Mouse (Mus musculus) G1E (cell line): ENCODE data around the gene Ttc3. TPM values are rescaled to one million over a fixed set of nuclear protein-coding genes. Genes with fewer than 3 reads are reported as not detected.

Source experiments
- ATAC-seq: 2 replicates; pipeline ENCODE4 v1.8.0; 2016; ENCODE audit warnings: mild to moderate bottlenecking; ENCODE audit not compliant: insufficient number of reproducible peaks, poor library complexity, low FRiP score, severe bottlenecking; ENCODE audit errors: extremely low read depth
- DNase-seq: peaks from one replicate; pipeline ENCODE4 v3.0.0; 2012; ENCODE audit warnings: low spot score
- H3K27me3 ChIP-seq: 2 replicates; pipeline ENCODE4 v1.6.1; 2012; ENCODE audit warnings: mild to moderate bottlenecking, low read length, inconsistent platforms; ENCODE audit not compliant: insufficient read depth
- H3K36me3 ChIP-seq: replicated peaks from 2 replicates; pipeline ENCODE3; 2012; ENCODE audit warnings: mild to moderate bottlenecking, inconsistent platforms
- H3K4me1 ChIP-seq: 2 replicates; pipeline ENCODE4 v1.6.1; 2012; ENCODE audit warnings: low read depth, low read length, inconsistent platforms, mixed read lengths; ENCODE audit not compliant: insufficient read depth
- H3K4me3 ChIP-seq: 2 replicates; pipeline ENCODE4 v1.5.1; 2012; ENCODE audit warnings: low read depth, mild to moderate bottlenecking, inconsistent platforms, low read length, moderate library complexity, mixed read lengths
- H3K9me3 ChIP-seq: replicated peaks from 2 replicates; pipeline ENCODE4 v1.6.1; 2012; ENCODE audit warnings: inconsistent platforms
- CTCF ChIP-seq: IDR thresholded peaks from 2 replicates; pipeline ENCODE4 v1.5.1; 2012; ENCODE audit warnings: low read depth, low read length, inconsistent platforms, mixed read lengths
- GATA1 ChIP-seq: IDR thresholded peaks from 2 replicates; pipeline ENCODE4 v1.6.1; 2012; ENCODE audit warnings: borderline replicate concordance, low read length, inconsistent platforms, mixed read lengths
- GATA2 ChIP-seq: IDR thresholded peaks from 2 replicates; pipeline ENCODE4 v1.6.1; 2012; ENCODE audit warnings: low read depth, low read length, inconsistent platforms, borderline replicate concordance
- POLR2AphosphoS5 ChIP-seq: IDR thresholded peaks from 2 replicates; pipeline ENCODE4 v1.6.1; 2012; ENCODE audit warnings: low read depth, low read length, inconsistent platforms; ENCODE audit not compliant: insufficient replicate concordance
- TAL1 ChIP-seq: conservative IDR thresholded peaks from 2 replicates; pipeline ENCODE4 v1.6.1; 2012; ENCODE audit warnings: low read depth, low read length, inconsistent platforms, mixed read lengths
- polyA plus RNA-seq: library from polyadenylated mRNA; stranded (reverse); fragments of >175 nt; gene quantifications from 2 replicates; pipeline ENCODE4 v1.2.3, GENCODE M21; 2012
- total RNA-seq, 2 experiments: library from RNA; stranded (forward) in 1 of 2; stranded (reverse) in 1 of 2; fragments of 200-1000 nt in 1 of 2; fragments of >200 nt in 1 of 2; fragmentation: Nextera tagmentation in 1 of 2; gene quantifications; 2 replicates each; pipeline ENCODE4 v1.2.3; 2014 to 2017

Ttc3 gene
- total RNA-seq (2014; fragmentation: Nextera tagmentation), result 138 and 164 TPM in 2 replicates
- 61.3 and 135 TPM in 2 replicates for total RNA-seq (2017)
- 4.1 and 5.0 TPM in 2 replicates for polyA plus RNA-seq

DNA sequence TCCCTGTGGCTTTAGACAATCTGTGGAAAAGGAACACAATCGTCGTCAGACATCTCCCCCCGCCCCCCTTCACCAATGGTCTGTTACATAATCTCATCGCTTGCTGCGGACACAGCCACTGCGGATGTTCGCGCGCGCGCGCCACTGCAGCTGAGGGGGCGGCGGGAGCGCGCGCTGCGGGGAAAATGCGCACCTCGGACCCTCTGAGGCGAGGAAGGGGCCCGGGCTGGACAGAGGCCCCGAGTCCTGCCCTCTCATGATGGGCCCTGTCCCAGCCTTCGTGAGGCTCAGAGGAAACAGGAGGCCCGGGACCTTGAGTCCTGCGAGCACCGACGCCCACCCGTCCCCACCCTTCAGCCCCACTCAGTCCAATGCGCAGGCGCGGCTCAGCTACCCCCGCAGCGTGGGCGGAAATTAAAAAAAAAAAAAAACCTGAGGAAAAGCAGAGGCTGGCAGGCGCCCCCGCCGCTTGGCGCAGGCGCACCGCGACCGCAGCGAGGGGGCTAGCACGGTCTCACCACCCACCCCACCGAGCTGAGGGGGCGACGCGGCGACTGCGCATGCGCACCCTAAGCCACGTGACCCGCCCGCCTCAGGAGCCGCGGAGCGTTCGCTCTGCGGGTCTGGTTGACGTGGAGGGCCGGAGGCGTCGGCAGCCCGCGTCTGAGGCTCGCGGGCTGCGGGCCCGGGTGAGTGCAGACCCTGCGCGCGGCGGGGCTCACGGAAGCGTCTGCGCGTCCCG, at the start of gene Ttc3:
Gene Ttc3 (plus strand): TSS at position 446 of the 742 bp plus-strand sequence.
- peak; percentile 90 for DNase-seq
- H3K9me3 ChIP-seq, result no peaks in the 10 kb centered on the region
- peaks cover 30% of the 10 kb centered on the region for H3K4me1 ChIP-seq
- peaks cover 7% of the 10 kb centered on the region for H3K36me3 ChIP-seq
- no peak for ATAC-seq
- H3K27me3 ChIP-seq, result no peaks in the 10 kb centered on the region
- H3K4me3 ChIP-seq, result peak within 1 kb of the TSS; percentile 93
- TF ChIP-seq CTCF (no peak), GATA1 (no peak), TAL1 (no peak), GATA2 (no peak), POLR2AphosphoS5 (no peak)

DNA sequence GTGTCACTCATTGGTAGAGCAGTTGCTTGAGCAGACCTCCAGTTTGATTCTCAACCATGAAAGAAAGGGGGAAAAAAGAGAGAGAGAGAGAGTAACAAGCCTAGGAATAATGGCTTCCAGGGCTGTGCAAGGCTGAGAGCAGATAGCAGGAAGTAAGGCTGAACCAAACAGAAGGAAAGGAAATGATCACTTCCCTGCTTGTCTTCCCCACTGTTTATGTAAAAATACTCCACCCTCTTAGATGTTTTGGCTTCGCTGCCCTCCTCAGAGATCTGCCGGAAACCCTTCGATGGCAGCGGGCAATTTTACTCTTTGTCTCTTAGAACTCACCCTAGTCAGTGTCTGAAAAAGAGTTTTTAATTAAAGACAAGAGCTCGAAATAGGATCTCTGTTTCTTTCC, 46.7 kb upstream of the Ttc3 start:
- no peak for ATAC-seq
- no peak overlapping the region for H3K4me3 ChIP-seq
- no peaks in the 10 kb centered on the region for H3K36me3 ChIP-seq
- H3K27me3 ChIP-seq, result peaks cover 3% of the 10 kb centered on the region; the same call in 1 of the 2 replicates
- TF ChIP-seq GATA2, result no peak
- TF ChIP-seq POLR2AphosphoS5, result no peak
- TF ChIP-seq TAL1, result no peak
- TF ChIP-seq GATA1, result no peak
- TF ChIP-seq CTCF, result no peak
- H3K4me1 ChIP-seq, result peaks cover 44% of the 10 kb centered on the region
- peaks cover 9% of the 10 kb centered on the region for H3K9me3 ChIP-seq
- no peak for DNase-seq

DNA sequence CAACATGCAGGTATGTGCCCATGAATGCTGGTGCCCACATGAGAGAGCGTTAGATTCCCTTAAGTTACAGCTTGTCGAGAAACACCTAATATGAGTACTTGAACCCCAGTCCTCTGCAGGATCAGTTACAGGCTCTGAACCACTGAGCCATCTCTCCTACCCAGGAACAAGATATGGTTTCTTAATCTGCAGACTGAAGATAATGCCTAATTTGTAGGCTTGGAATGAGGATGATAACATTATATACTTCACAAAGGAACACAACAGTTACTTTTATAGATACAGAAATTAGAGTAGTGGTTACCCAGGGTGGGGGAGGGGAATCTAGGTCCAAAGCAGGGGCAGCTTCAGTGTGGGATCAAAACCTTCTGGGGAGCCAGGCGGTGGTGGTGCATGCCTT, 44.4 kb upstream of the Ttc3 start:
- TF ChIP-seq POLR2AphosphoS5 (no peak), CTCF (no peak), GATA1 (no peak), TAL1 (no peak; the same call in 1 of the 2 replicates), GATA2 (no peak)
- H3K36me3 ChIP-seq, result no peaks in the 10 kb centered on the region
- H3K4me3 ChIP-seq, result no peak overlapping the region
- peaks cover 3% of the 10 kb centered on the region; the same call in 1 of the 2 replicates for H3K27me3 ChIP-seq
- peaks cover 51% of the 10 kb centered on the region for H3K4me1 ChIP-seq
- H3K9me3 ChIP-seq, result peaks cover 9% of the 10 kb centered on the region
- DNase-seq (no peak), ATAC-seq (no peak)

DNA sequence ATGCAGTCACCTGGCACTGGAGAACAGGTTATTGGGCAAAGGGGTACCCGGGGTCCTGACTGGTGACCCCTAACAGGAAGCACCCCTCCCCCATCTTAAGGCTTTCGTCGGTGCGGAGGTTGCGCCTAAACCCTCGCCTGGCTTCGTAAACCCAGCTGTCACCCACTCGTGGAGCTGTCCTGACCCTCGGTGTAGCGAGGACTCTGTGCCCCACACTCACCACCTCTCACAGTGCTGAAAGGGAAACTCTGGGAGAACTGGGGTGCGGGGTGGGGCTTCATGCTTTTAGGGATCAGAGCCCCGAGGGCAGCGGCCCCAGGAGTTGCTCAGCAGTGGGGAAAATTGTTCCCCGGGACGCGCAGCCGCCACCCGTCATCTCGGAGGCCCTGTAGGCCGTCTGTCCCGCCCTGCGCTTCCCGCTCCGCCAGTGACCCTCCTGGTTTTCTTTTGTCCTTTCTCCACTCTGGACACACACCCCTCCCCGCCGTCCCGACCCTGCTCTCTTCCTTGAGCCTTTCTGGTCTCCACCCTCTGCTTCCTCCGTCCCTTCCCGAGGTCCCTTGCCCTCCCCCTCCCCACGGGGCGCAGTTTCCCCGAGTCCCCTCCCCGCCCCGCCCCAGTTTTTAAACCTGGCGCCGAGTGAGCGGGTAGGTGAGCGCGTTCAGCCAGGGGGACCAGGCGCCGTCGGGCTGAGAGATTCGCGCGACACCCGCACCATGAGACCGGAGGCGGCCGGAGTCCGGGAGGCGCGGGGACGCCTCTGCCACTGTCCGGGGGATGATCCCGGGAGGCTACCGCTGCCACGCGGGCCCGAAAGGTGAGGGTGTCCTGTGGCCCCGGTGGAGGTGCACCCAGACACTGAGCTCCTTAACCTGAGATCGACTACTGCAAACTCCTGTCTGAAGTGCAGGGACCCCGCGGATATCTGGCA, 42.4 kb upstream of the Ttc3 start, which contains the start of gene Ripply3:
Gene Ripply3 (plus strand): TSS at position 640 of the 931 bp plus-strand sequence.
- DNase-seq, result no peak
- Histone ChIP-seq H3K36me3 (no peaks in the 10 kb centered on the region), H3K9me3 (peaks cover 9% of the 10 kb centered on the region), H3K27me3 (no peaks in the 10 kb centered on the region), H3K4me1 (peaks cover 63% of the 10 kb centered on the region), H3K4me3 (no peak within 1 kb of the TSS; the same call in 1 of the 2 replicates)
- no peak for ATAC-seq
- TF ChIP-seq TAL1, result no peak
- no peak for TF ChIP-seq GATA2
- TF ChIP-seq GATA1, result no peak
- TF ChIP-seq POLR2AphosphoS5, result no peak
- no peak for TF ChIP-seq CTCF

DNA sequence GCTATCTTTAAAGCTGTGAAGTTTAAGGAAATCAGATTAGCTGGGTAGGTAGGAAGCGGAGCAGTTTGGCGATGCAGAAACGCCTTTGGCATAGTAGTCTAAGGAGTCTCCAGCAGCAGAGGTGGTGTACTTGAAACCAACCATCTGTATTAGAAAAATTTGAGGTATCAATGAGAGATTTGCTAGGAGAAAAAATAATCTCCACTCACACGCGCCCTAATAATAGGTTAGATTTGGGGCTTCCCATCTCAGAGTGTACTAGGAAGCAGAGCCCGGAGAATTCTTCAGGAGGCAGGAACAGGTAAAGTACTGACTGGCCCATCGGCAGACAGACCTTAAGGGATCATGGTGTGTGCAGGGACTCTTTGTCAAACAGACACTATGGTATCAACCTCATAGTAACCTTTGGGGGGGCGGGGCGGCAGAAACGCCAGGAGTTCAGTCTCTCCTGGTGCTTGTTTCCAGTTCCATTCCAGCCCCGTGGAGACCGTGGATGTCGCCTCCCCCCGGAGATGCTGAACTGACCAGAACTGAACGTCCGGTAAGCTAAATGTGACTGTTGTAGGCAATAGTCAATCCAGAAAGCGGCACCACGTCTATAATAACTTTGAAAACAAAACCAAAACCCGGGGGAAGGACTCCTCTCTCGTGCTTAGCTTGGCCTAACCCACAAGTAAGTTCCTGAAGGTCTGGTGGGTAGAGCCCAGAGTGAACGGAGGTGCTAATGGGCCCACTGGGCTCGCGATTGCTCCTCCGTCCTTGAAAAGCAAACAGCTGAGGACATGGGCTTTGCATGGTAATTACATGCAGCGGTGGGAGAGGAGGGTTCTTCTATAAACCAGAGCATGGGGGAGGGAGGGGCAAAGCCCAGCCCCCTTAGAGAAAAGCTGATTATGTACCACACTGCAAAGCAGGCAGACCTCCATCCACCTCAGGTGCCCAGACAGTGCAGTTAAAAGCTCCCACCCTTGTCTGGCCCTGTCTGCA, 41.2 kb upstream of the Ttc3 start:
- peaks cover 9% of the 10 kb centered on the region for H3K9me3 ChIP-seq
- peaks cover 63% of the 10 kb centered on the region for H3K4me1 ChIP-seq
- no peak for DNase-seq
- ATAC-seq, result no peak
- H3K4me3 ChIP-seq, result no peak overlapping the region
- TF ChIP-seq GATA2, result no peak
- no peak for TF ChIP-seq POLR2AphosphoS5
- no peak for TF ChIP-seq CTCF
- TF ChIP-seq GATA1, result no peak
- no peak for TF ChIP-seq TAL1
- H3K36me3 ChIP-seq, result no peaks in the 10 kb centered on the region
- peaks cover 5% of the 10 kb centered on the region for H3K27me3 ChIP-seq
